ENCODE assay signal across 8 mouse cellular contexts in the genomic region with DNA sequence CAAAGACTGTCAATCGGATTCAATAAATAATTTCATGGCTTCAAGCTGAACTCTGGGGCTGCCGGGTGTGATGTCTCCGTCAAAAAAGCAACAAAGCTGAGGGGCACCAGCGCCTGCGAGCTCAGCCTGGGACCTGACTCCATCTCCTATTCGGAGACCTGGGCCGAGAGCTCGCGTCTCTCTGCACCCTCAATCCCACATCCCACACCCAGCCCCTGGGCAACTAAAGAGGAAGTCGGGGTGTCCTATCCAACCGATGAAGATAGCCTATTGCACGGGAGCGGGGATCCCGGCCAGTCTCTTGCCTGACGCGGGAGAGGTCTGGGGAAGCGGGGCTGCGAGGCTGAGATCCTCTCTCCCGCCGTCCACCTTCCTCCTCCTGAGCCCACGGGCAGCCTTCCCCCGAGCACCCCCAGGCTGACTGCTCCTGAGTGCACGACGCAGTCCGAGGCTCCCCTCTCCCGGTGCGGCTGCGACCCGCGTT. TPM values are rescaled to one million over a fixed set of nuclear protein-coding genes. Genes with fewer than 3 reads are reported as not detected.
DNase-seq lines count a peak whose midpoint lies in the region; ATAC-seq and TF ChIP-seq lines count a peak whose summit lies in the region.

No protein-coding gene starts in this region.

- H3K9ac ChIP-seq in lung, postnatal 0 days (replicated peaks; ENCODE audit: low read depth) = peak overlapping the region; percentile 84

- peak overlapping the region; percentile 90 for H3K4me3 ChIP-seq in bone marrow macrophage, adult 2 months (ENCODE audit: insufficient read depth, low read length)
- H3K4me3 ChIP-seq in lung, postnatal 0 days (ENCODE audit: low read depth, low read length) = peak overlapping the region; percentile 95

- peak; percentile 38 to 54 for DNase-seq in layer of hippocampus, postnatal 10 days (ENCODE audit: low spot score in 2 of 2)
- no peak for DNase-seq in layer of hippocampus, adult 11-12 months (ENCODE audit: low spot score)
- DNase-seq in heart, adult 18-20 months = peak; percentile 51 to 68
- DNase-seq in kidney, adult 9 months = peak; percentile 31
- peak; percentile 50 for DNase-seq in lung, postnatal 0 days (ENCODE audit: low spot score)
- peak; percentile 33 for DNase-seq in yolk sac, embryonic 10.5 days (ENCODE audit: low spot score)

- H3K4me1 ChIP-seq in bone marrow macrophage, adult 2 months (ENCODE audit: control insufficient read depth, insufficient read depth, low read length) = peaks cover 29% of the 10 kb centered on the region
- H3K4me1 ChIP-seq in lung, postnatal 0 days (ENCODE audit: insufficient read depth, low read depth, low read length) = peaks cover 12% of the 10 kb centered on the region

- TF ChIP-seq POLR2A in bone marrow macrophage, adult 2 months (IDR thresholded peaks at IDR 0.05; ENCODE audit: borderline replicate concordance, low read depth, low read length) = no peak

- H3K9me3 ChIP-seq in lung, postnatal 0 days (ENCODE audit: low read length) = no peaks in the 10 kb centered on the region

- H3K27me3 ChIP-seq in lung, postnatal 0 days (replicated peaks; ENCODE audit: insufficient read depth, low read length) = no peaks in the 10 kb centered on the region

- peak; percentile 5 for ATAC-seq in lung, postnatal 0 days
- peak; percentile 17; the same call in 1 of the 2 replicates for ATAC-seq in neutrophil, adult 5-6 weeks (ENCODE audit: extremely low read depth, insufficient number of reproducible peaks, low FRiP score, poor library complexity, severe bottlenecking)

- H3K36me3 ChIP-seq in lung, postnatal 0 days (ENCODE audit: insufficient read depth, low read length) = no peaks in the 10 kb centered on the region

- WGBS in lung, postnatal 0 days = under 1% methylated on average over 30 of the region's 30 CpGs

- no peak for TF ChIP-seq CTCF in bone marrow macrophage, adult 2 months (IDR thresholded peaks at IDR 0.05; ENCODE audit: low read depth, low read length)
- TF ChIP-seq CTCF in lung, postnatal 0 days (IDR thresholded peaks at IDR 0.05) = no peak

- TF ChIP-seq EP300 in lung, postnatal 0 days (IDR thresholded peaks at IDR 0.05) = no peak

- peak overlapping the region; percentile 96 for H3K4me2 ChIP-seq in lung, postnatal 0 days (replicated peaks; ENCODE audit: low read depth, low read length)

- H3K27ac ChIP-seq in bone marrow macrophage, adult 2 months (ENCODE audit: insufficient read depth, low read depth, low read length) = no peak overlapping the region; the same call in 1 of the 2 replicates
- H3K27ac ChIP-seq in lung, postnatal 0 days (ENCODE audit: low read length) = peak overlapping the region; percentile 91

RNA-seq across cellular contexts. Expression of gene Ankrd44, which starts 0.7 kb away (rescaled TPM):
- total RNA-seq in layer of hippocampus, postnatal 10 days (2021) = 10 to 100 TPM; 37.8 to 38.1 TPM
- 66.8 and 73.9 TPM in 2 replicates for polyA plus RNA-seq in bone marrow macrophage, adult 2 months (2012; ENCODE audit: insufficient read depth, insufficient read length, missing spikeins)
- 10 to 100 TPM in 1 of 2 experiments, 1 to 10 TPM in 1; 7.5 to 15.7 TPM for total RNA-seq in heart, adult 18-20 months (2021)
- polyA plus RNA-seq in lung, postnatal 0 days (2015; fragmentation: Nextera tagmentation; extraction: Ambion mirVana) = 16.5 and 17.8 TPM in 2 replicates
- 387 and 407 TPM in 2 replicates for total RNA-seq in neutrophil, adult 5-6 weeks (2017)
